Mouse (Mus musculus): ENCODE results near the gene Neo1. TPM values are rescaled to one million over a fixed set of nuclear protein-coding genes. Genes with fewer than 3 reads are reported as not detected.

Gene Neo1
- polyA plus RNA-seq, 1 experiment from 2014 or later: 27.9 TPM

GRCm38 (mm10) chr9:58854931-58855330 is 181.3 kb downstream of the Neo1 start:
- WGBS: 40% methylated on average over 3 of the region's 3 CpGs
- H3K9me3 ChIP-seq (ENCODE audit: low read length): no peaks in the 10 kb centered on the region
- H3K36me3 ChIP-seq (ENCODE audit: insufficient read depth, low read length): no peaks in the 10 kb centered on the region
- H3K4me1 ChIP-seq (ENCODE audit: insufficient read depth, low read depth, low read length): no peaks in the 10 kb centered on the region; the same call in 1 of the 2 replicates
- H3K4me3 ChIP-seq (ENCODE audit: low read depth, low read length): no peak overlapping the region
- H3K27me3 ChIP-seq (replicated peaks; ENCODE audit: insufficient read depth, low read length): no peaks in the 10 kb centered on the region
- no peak for ATAC-seq
- no peak overlapping the region for H3K4me2 ChIP-seq (replicated peaks; ENCODE audit: low read depth, low read length)
- DNase-seq (ENCODE audit: low spot score): no peak
- H3K27ac ChIP-seq (ENCODE audit: low read length): no peak overlapping the region
- no peak overlapping the region for H3K9ac ChIP-seq (replicated peaks; ENCODE audit: low read depth)
- TF ChIP-seq EP300 (IDR thresholded peaks at IDR 0.05) (no peak), CTCF (IDR thresholded peaks at IDR 0.05) (no peak)

- Histone ChIP-seq H3K27me3 (replicated peaks; ENCODE audit: insufficient read depth, low read length) (no peaks in the 10 kb centered on the region), H3K4me2 (replicated peaks; ENCODE audit: low read depth, low read length) (no peak overlapping the region), H3K36me3 (ENCODE audit: insufficient read depth, low read length) (no peaks in the 10 kb centered on the region), H3K27ac (ENCODE audit: low read length) (no peak overlapping the region), H3K4me1 (ENCODE audit: insufficient read depth, low read depth, low read length) (no peaks in the 10 kb centered on the region), H3K9me3 (ENCODE audit: low read length) (no peaks in the 10 kb centered on the region), H3K9ac (replicated peaks; ENCODE audit: low read depth) (no peak overlapping the region), H3K4me3 (ENCODE audit: low read depth, low read length) (no peak overlapping the region)
- DNase-seq (ENCODE audit: low spot score): no peak
- TF ChIP-seq CTCF (IDR thresholded peaks at IDR 0.05) (no peak), EP300 (IDR thresholded peaks at IDR 0.05) (no peak)
- 72% methylated on average over 13 of the region's 13 CpGs for WGBS
- ATAC-seq: no peak
Observed at GRCm38 (mm10) chr9:58849576-58850315, 186.5 kb downstream of the Neo1 start.

GRCm38 (mm10) chr9:58847676-58848075 is 188.6 kb downstream of the Neo1 start:
- ATAC-seq: peak; percentile 73
- H3K4me2 ChIP-seq (replicated peaks; ENCODE audit: low read depth, low read length): no peak overlapping the region
- 49% methylated on average over 7 of the region's 7 CpGs for WGBS

GRCm38 (mm10) chr9:58847008-58847407 is 189.2 kb downstream of the Neo1 start:
- no peak overlapping the region for H3K9ac ChIP-seq (replicated peaks; ENCODE audit: low read depth)
- ATAC-seq: peak; percentile 82
- TF ChIP-seq EP300 (IDR thresholded peaks at IDR 0.05) (peak; percentile 79), CTCF (IDR thresholded peaks at IDR 0.05) (no peak)
- no peak overlapping the region; the same call in 1 of the 2 replicates for H3K4me2 ChIP-seq (replicated peaks; ENCODE audit: low read depth, low read length)
- H3K27ac ChIP-seq (ENCODE audit: low read length): no peak overlapping the region
- H3K36me3 ChIP-seq (ENCODE audit: insufficient read depth, low read length): no peaks in the 10 kb centered on the region
- WGBS: 20% methylated on average over 3 of the region's 3 CpGs
- H3K9me3 ChIP-seq (ENCODE audit: low read length): no peaks in the 10 kb centered on the region
- no peak overlapping the region for H3K4me3 ChIP-seq (ENCODE audit: low read depth, low read length)
- no peaks in the 10 kb centered on the region for H3K27me3 ChIP-seq (replicated peaks; ENCODE audit: insufficient read depth, low read length)
- peak; percentile 22 for DNase-seq (ENCODE audit: low spot score)
- no peaks in the 10 kb centered on the region for H3K4me1 ChIP-seq (ENCODE audit: insufficient read depth, low read depth, low read length)

More at GRCm38 (mm10) chr9:58847676-58848075, 188.6 kb downstream of the Neo1 start:
- Histone ChIP-seq H3K9ac (replicated peaks; ENCODE audit: low read depth) (no peak overlapping the region), H3K27ac (ENCODE audit: low read length) (no peak overlapping the region), H3K9me3 (ENCODE audit: low read length) (no peaks in the 10 kb centered on the region), H3K27me3 (replicated peaks; ENCODE audit: insufficient read depth, low read length) (no peaks in the 10 kb centered on the region), H3K4me3 (ENCODE audit: low read depth, low read length) (no peak overlapping the region), H3K36me3 (ENCODE audit: insufficient read depth, low read length) (no peaks in the 10 kb centered on the region), H3K4me1 (ENCODE audit: insufficient read depth, low read depth, low read length) (no peaks in the 10 kb centered on the region)
- TF ChIP-seq EP300 (IDR thresholded peaks at IDR 0.05): no peak
- no peak for TF ChIP-seq CTCF (IDR thresholded peaks at IDR 0.05)
- DNase-seq (ENCODE audit: low spot score): peak; percentile 32

GRCm38 (mm10) chr9:58844597-58844996 is 191.6 kb downstream of the Neo1 start:
- Histone ChIP-seq H3K4me3 (ENCODE audit: low read depth, low read length) (no peak overlapping the region), H3K4me1 (ENCODE audit: insufficient read depth, low read depth, low read length) (no peaks in the 10 kb centered on the region), H3K27me3 (replicated peaks; ENCODE audit: insufficient read depth, low read length) (no peaks in the 10 kb centered on the region), H3K9me3 (ENCODE audit: low read length) (no peaks in the 10 kb centered on the region), H3K27ac (ENCODE audit: low read length) (no peak overlapping the region), H3K4me2 (replicated peaks; ENCODE audit: low read depth, low read length) (no peak overlapping the region), H3K9ac (replicated peaks; ENCODE audit: low read depth) (no peak overlapping the region), H3K36me3 (ENCODE audit: insufficient read depth, low read length) (no peaks in the 10 kb centered on the region)
- TF ChIP-seq EP300 (IDR thresholded peaks at IDR 0.05) (no peak), CTCF (IDR thresholded peaks at IDR 0.05) (no peak)
- ATAC-seq (no peak), DNase-seq (ENCODE audit: low spot score) (no peak)
- 85% methylated on average over 3 of the region's 3 CpGs for WGBS

GRCm38 (mm10) chr9:58841655-58842054 is 194.6 kb downstream of the Neo1 start:
- H3K27me3 ChIP-seq (replicated peaks; ENCODE audit: insufficient read depth, low read length): no peaks in the 10 kb centered on the region
- no peaks in the 10 kb centered on the region for H3K9me3 ChIP-seq (ENCODE audit: low read length)
- H3K9ac ChIP-seq (replicated peaks; ENCODE audit: low read depth): no peak overlapping the region
- 12% methylated on average over 6 of the region's 6 CpGs for WGBS
- ATAC-seq (no peak), DNase-seq (ENCODE audit: low spot score) (peak; percentile 42)
- no peak overlapping the region for H3K4me2 ChIP-seq (replicated peaks; ENCODE audit: low read depth, low read length)
- no peaks in the 10 kb centered on the region for H3K4me1 ChIP-seq (ENCODE audit: insufficient read depth, low read depth, low read length)
- TF ChIP-seq EP300 (IDR thresholded peaks at IDR 0.05): no peak
- TF ChIP-seq CTCF (IDR thresholded peaks at IDR 0.05): no peak
- no peaks in the 10 kb centered on the region for H3K36me3 ChIP-seq (ENCODE audit: insufficient read depth, low read length)
- H3K4me3 ChIP-seq (ENCODE audit: low read depth, low read length): no peak overlapping the region
- no peak overlapping the region for H3K27ac ChIP-seq (ENCODE audit: low read length)
